Mouse (Mus musculus): ENCODE results near the gene Rnf150. TPM values are rescaled to one million over a fixed set of nuclear protein-coding genes. Genes with fewer than 3 reads are reported as not detected.

The Rnf150 gene
- polyA plus RNA-seq, 1 experiment from 2014 or later, result 2.3 TPM

- Histone ChIP-seq H3K27me3 (no peaks in the 10 kb centered on the region), H3K9me3 (replicated peaks) (no peaks in the 10 kb centered on the region), H3K4me2 (no peak overlapping the region), H3K4me3 (replicated peaks) (no peak overlapping the region), H3K36me3 (0 out of 2 replicates have a peak, but pooled peaks cover 3% of the 10 kb centered on the region), H3K4me1 (peaks cover 16% of the 10 kb centered on the region), H3K9ac (no peak overlapping the region), H3K27ac (no peak overlapping the region)
- ATAC-seq (replicated peaks; ENCODE audit: low FRiP score), result no peak
- WGBS, result 79% methylated on average over 6 of the region's 6 CpGs
These were observed 220.3 kb downstream of the Rnf150 start for GRCm38 (mm10) chr8:83083452-83083851.

DNA sequence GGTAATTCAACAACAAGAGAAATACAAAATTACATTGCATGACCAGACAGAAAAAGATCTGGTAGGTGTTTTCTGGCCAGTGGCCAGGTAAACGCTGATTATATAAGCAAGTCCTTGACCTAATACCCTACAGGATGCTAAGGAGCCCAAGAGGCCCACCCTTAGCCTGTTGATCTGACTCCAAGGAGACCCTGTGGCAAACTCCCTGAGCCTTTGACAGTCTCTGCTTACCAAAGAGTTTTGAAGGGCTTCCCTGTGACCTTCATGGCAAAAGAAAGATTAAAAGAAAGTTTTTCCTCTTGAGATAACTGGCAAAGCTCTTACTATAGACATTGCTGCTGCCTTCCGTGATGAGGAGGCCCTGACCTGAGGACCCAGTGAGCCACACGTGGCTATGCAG is 222.4 kb downstream of the Rnf150 start:
- Histone ChIP-seq H3K27ac (no peak overlapping the region), H3K9ac (no peak overlapping the region), H3K4me1 (0 out of 2 replicates have a peak, but pooled peaks cover 4% of the 10 kb centered on the region), H3K4me3 (replicated peaks) (no peak overlapping the region), H3K4me2 (no peak overlapping the region), H3K27me3 (no peaks in the 10 kb centered on the region), H3K36me3 (0 out of 2 replicates have a peak, but pooled peaks cover 3% of the 10 kb centered on the region), H3K9me3 (replicated peaks) (no peaks in the 10 kb centered on the region)
- ATAC-seq (replicated peaks; ENCODE audit: low FRiP score), result no peak
- 80% methylated on average over 3 of the region's 3 CpGs for WGBS

DNA sequence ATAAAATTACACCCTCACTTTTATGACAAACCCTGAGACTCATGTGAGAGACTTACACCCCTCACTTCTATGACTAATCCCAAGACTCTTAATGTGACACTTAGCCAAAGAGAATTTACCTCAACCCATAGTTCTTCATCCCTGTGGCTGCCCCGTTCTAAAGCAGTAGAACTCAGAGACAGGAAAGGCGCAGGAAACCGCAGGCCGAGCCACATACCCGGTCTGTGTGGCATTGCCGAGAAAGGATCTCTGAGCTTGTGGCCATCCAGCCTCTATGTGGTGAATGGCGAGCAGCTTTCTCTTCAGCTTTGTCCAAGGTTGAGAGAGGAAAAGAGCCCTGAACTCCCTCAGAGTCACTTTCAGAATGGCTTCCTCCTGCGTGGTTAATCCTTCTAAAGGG is 223.5 kb downstream of the Rnf150 start:
- ATAC-seq (replicated peaks; ENCODE audit: low FRiP score), result no peak
- no peaks in the 10 kb centered on the region for H3K4me1 ChIP-seq
- no peak overlapping the region for H3K4me3 ChIP-seq (replicated peaks)
- no peaks in the 10 kb centered on the region for H3K9me3 ChIP-seq (replicated peaks)
- 0 out of 2 replicates have a peak, but pooled peaks cover 3% of the 10 kb centered on the region for H3K36me3 ChIP-seq
- WGBS, result 82% methylated on average over 8 of the region's 8 CpGs
- H3K27me3 ChIP-seq, result no peaks in the 10 kb centered on the region
- no peak overlapping the region for H3K27ac ChIP-seq
- H3K4me2 ChIP-seq, result no peak overlapping the region
- H3K9ac ChIP-seq, result no peak overlapping the region

GRCm38 (mm10) chr8:83087604-83088003 is 224.4 kb downstream of the Rnf150 start:
- Histone ChIP-seq H3K9ac (no peak overlapping the region), H3K36me3 (0 out of 2 replicates have a peak, but pooled peaks cover 3% of the 10 kb centered on the region), H3K27ac (no peak overlapping the region), H3K4me3 (replicated peaks) (no peak overlapping the region), H3K27me3 (no peaks in the 10 kb centered on the region), H3K4me1 (no peaks in the 10 kb centered on the region), H3K4me2 (no peak overlapping the region), H3K9me3 (replicated peaks) (no peaks in the 10 kb centered on the region)
- no peak for ATAC-seq (replicated peaks; ENCODE audit: low FRiP score)

DNA sequence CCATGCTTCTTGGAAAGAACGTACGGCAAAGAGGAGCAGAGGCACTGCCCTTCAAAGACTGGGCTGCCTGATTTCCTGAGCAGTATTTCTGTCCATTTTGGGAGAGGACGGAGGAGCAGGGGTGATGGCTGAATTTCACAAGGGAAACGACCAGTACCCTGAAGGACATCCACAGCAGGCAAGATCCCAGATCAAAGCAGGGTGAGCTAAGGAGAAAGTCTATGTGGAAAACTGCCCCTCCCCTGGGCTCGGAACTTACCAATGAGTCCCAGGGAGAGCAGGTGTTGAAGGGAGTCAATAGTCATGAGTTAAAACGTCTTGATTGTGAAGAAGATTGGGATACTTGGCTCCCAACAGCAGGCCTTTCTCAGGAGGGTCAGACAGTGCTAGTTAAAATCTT is 225.0 kb downstream of the Rnf150 start:
- H3K27ac ChIP-seq, result no peak overlapping the region
- H3K27me3 ChIP-seq, result no peaks in the 10 kb centered on the region
- H3K4me1 ChIP-seq, result no peaks in the 10 kb centered on the region
- no peaks in the 10 kb centered on the region for H3K9me3 ChIP-seq (replicated peaks)
- no peak overlapping the region for H3K4me2 ChIP-seq
- no peak for ATAC-seq (replicated peaks; ENCODE audit: low FRiP score)
- H3K9ac ChIP-seq, result no peak overlapping the region
- H3K4me3 ChIP-seq (replicated peaks), result no peak overlapping the region
- H3K36me3 ChIP-seq, result 0 out of 2 replicates have a peak, but pooled peaks cover 3% of the 10 kb centered on the region
- 66% methylated on average over 6 of the region's 6 CpGs for WGBS

GRCm38 (mm10) chr8:83089336-83089986 is 226.3 kb downstream of the Rnf150 start:
- no peak for ATAC-seq (replicated peaks; ENCODE audit: low FRiP score)
- no peaks in the 10 kb centered on the region for H3K4me1 ChIP-seq
- 31% methylated on average over 10 of the region's 10 CpGs for WGBS
- no peak overlapping the region for H3K4me3 ChIP-seq (replicated peaks)
- H3K27me3 ChIP-seq, result no peaks in the 10 kb centered on the region
- H3K9ac ChIP-seq, result no peak overlapping the region
- no peaks in the 10 kb centered on the region for H3K9me3 ChIP-seq (replicated peaks)
- no peak overlapping the region for H3K4me2 ChIP-seq
- H3K27ac ChIP-seq, result no peak overlapping the region
- H3K36me3 ChIP-seq, result no peaks in the 10 kb centered on the region

DNA sequence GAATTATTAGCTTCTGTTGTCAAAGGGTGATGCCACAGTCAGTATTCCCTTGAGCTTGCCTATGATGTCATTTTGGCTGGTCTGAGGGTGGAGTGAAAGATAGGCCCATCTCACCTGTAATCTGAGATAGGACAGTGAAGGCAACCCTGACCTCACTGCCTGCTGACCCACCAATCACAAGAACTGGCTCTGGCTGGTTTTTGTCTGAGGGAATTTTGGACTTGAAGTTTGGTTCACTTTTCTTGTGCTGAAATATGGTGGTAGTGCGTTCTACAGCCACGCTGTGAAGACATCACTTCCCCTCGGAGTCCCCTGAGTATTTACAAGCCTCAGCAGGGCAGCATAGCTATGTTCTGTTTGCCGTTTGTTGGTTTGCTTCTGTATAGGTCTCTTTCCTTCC is 227.3 kb downstream of the Rnf150 start:
- H3K9ac ChIP-seq, result no peak overlapping the region
- no peak overlapping the region for H3K4me3 ChIP-seq (replicated peaks)
- no peak for ATAC-seq (replicated peaks; ENCODE audit: low FRiP score)
- no peaks in the 10 kb centered on the region for H3K4me1 ChIP-seq
- no peaks in the 10 kb centered on the region for H3K27me3 ChIP-seq
- H3K27ac ChIP-seq, result no peak overlapping the region
- WGBS, result 74% methylated on average over 4 of the region's 4 CpGs
- H3K4me2 ChIP-seq, result no peak overlapping the region
- no peaks in the 10 kb centered on the region for H3K9me3 ChIP-seq (replicated peaks)
- H3K36me3 ChIP-seq, result no peaks in the 10 kb centered on the region

GRCm38 (mm10) chr8:83100041-83100440 is 236.9 kb downstream of the Rnf150 start:
- Histone ChIP-seq H3K27ac (no peak overlapping the region), H3K4me3 (replicated peaks) (no peak overlapping the region), H3K9ac (no peak overlapping the region), H3K4me1 (no peaks in the 10 kb centered on the region), H3K36me3 (no peaks in the 10 kb centered on the region), H3K27me3 (no peaks in the 10 kb centered on the region), H3K4me2 (no peak overlapping the region), H3K9me3 (replicated peaks) (no peaks in the 10 kb centered on the region)
- WGBS, result 31% methylated on average over 1 of the region's 1 CpGs
- no peak for ATAC-seq (replicated peaks; ENCODE audit: low FRiP score)

DNA sequence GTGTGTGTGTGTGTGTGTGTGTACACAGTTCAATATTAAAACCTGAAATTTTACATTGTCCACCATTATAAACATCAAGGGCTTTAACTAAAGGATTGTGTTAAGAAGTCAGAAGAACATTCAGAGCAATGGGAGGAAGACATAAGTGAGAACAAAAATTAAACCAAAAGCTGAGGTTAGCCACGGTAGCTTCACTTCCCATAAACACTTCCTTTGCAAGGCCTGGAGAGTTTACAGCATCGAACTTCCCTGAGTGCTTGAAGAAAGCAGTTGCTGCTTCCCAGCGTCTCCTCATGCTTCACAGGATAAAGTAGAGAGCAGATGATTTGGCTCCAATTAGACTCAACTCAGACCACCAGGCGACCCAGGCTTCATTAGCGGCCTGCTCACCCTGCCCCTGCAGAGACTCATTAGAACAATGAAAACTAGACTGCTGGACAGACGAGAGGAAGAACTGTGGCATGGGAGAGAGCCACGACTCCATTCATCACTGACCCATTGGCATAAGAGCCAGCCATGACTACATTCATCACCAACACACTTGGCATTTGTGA is 239.9 kb downstream of the Rnf150 start:
- no peak overlapping the region for H3K4me3 ChIP-seq (replicated peaks)
- no peaks in the 10 kb centered on the region; the same call in 1 of the 2 replicates for H3K9me3 ChIP-seq (replicated peaks)
- WGBS, result 68% methylated on average over 7 of the region's 7 CpGs
- H3K4me1 ChIP-seq, result no peaks in the 10 kb centered on the region
- H3K27me3 ChIP-seq, result no peaks in the 10 kb centered on the region
- H3K36me3 ChIP-seq, result no peaks in the 10 kb centered on the region
- H3K4me2 ChIP-seq, result no peak overlapping the region
- H3K9ac ChIP-seq, result no peak overlapping the region
- ATAC-seq (replicated peaks; ENCODE audit: low FRiP score), result no peak
- no peak overlapping the region for H3K27ac ChIP-seq

DNA sequence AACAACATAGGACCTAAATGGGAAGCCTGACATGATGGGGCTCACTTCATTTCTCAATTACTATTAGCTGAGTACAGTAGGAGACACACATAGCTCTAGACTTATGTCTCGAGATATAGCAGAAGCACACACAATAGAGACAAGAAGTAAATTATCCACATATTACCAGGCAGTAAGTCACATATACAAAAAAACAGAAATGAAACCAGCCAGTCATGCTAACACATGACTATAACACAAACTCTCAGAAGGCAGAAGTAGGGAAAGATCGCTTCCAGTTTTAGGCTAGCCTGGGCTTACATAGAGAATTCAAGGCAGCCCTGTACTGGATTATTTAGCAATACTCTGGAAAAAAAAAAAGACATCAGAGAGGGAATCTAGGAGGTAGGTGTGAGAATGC is 240.8 kb downstream of the Rnf150 start:
- H3K4me1 ChIP-seq, result no peaks in the 10 kb centered on the region
- H3K9ac ChIP-seq, result no peak overlapping the region
- no peak overlapping the region for H3K27ac ChIP-seq
- no peak overlapping the region for H3K4me3 ChIP-seq (replicated peaks)
- ATAC-seq (replicated peaks; ENCODE audit: low FRiP score), result no peak
- no peak overlapping the region for H3K4me2 ChIP-seq
- H3K36me3 ChIP-seq, result no peaks in the 10 kb centered on the region
- H3K9me3 ChIP-seq (replicated peaks), result no peaks in the 10 kb centered on the region; the same call in 1 of the 2 replicates
- 91% methylated on average over 2 of the region's 2 CpGs for WGBS
- no peaks in the 10 kb centered on the region for H3K27me3 ChIP-seq

DNA sequence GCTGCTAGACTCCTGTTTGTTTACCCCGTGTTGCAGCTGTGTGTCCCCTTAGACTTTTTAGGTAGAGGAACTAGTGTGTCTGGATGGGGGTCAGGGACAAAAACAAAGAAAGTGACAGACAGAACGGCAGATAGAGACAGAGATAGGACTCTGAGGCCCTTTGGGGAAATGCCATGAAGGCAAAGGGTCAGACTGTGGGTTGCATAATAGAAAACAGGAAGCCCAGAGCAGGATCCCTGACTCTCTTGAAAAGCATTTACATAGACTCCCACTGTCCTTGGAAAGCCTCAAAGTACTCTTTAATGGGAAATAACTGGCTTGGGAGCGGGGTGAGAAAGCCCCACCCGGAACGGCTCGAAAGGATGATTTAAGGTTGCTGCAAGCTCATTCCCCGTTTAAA is 246.6 kb downstream of the Rnf150 start:
- Histone ChIP-seq H3K9me3 (replicated peaks) (no peaks in the 10 kb centered on the region; the same call in 1 of the 2 replicates), H3K4me3 (replicated peaks) (no peak overlapping the region), H3K36me3 (no peaks in the 10 kb centered on the region), H3K4me1 (no peaks in the 10 kb centered on the region), H3K9ac (no peak overlapping the region), H3K4me2 (no peak overlapping the region), H3K27ac (no peak overlapping the region), H3K27me3 (no peaks in the 10 kb centered on the region)
- ATAC-seq (replicated peaks; ENCODE audit: low FRiP score), result no peak
- WGBS, result 51% methylated on average over 7 of the region's 7 CpGs

- Histone ChIP-seq H3K36me3 (no peaks in the 10 kb centered on the region), H3K4me3 (replicated peaks) (no peak overlapping the region), H3K27me3 (no peaks in the 10 kb centered on the region), H3K27ac (no peak overlapping the region), H3K9ac (no peak overlapping the region), H3K9me3 (replicated peaks) (no peaks in the 10 kb centered on the region; the same call in 1 of the 2 replicates), H3K4me1 (no peaks in the 10 kb centered on the region), H3K4me2 (no peak overlapping the region)
- ATAC-seq (replicated peaks; ENCODE audit: low FRiP score), result no peak
- 85% methylated on average over 5 of the region's 5 CpGs for WGBS
These were observed 247.0 kb downstream of the Rnf150 start for GRCm38 (mm10) chr8:83110177-83110576.

DNA sequence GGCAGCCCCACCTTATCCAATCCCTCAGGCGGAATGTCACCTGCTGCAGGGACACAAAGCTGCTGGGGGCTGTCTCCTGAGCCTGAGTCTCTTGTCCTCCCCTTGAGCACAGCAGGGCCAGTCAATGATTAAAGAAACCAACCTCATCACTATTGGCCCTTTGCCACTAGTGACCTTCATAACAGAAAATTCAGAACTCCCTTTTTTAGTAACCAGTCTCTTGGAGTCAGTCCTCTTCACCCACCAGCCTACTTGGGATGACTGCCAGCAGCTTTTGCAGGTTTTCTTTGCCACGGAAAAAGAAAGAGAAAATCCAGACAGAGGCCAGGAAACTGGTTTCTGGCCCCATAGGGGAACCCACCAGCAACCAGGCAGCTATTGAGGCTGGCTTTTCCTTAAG is 271.9 kb downstream of the Rnf150 start:
- Histone ChIP-seq H3K4me3 (replicated peaks) (no peak overlapping the region), H3K9me3 (replicated peaks) (no peaks in the 10 kb centered on the region), H3K4me2 (no peak overlapping the region), H3K27ac (no peak overlapping the region), H3K4me1 (peaks cover 7% of the 10 kb centered on the region), H3K36me3 (no peaks in the 10 kb centered on the region), H3K27me3 (no peaks in the 10 kb centered on the region), H3K9ac (no peak overlapping the region)
- WGBS, result 59% methylated on average over 2 of the region's 2 CpGs
- ATAC-seq (replicated peaks; ENCODE audit: low FRiP score), result no peak
